Mouse (Mus musculus): ENCODE data around the gene Olfr1222. TPM values are rescaled to one million over a fixed set of nuclear protein-coding genes. Genes with fewer than 3 reads are reported as not detected.
"Not testable (repeated sequence)": the region's sequence is repeated elsewhere in the genome, so short reads cannot be mapped to it uniquely, and the experiment has no call there.

Olfr1222 gene
- polyA plus RNA-seq (2015; fragmentation: Nextera tagmentation; extraction: Ambion mirVana) = not detected in 2 replicates

DNA sequence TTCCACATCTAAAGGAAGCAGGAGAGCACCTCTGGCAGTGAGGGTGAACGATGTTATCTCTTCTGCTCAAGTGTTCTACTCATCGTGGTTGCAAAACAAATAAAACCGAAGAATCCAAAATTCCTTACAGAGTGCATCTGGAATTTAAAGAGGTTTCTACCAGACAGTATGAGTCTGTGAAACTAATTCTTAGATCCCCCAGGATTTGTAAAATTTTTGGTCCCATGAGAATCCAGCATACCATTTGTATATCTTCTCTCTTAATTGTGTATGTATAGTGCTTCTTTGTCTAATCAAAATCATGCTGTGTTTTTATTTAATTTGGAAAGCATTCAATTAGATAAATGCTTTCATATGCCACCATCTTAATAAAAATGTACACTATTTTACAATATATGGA, at the start of gene Olfr1222:
Gene Olfr1222, minus strand, starts transcription at position 101 of the 400 bp plus-strand sequence.
- H3K9ac ChIP-seq (replicated peaks) = no peak within 1 kb of the TSS
- no peak for ATAC-seq (replicated peaks)

DNA sequence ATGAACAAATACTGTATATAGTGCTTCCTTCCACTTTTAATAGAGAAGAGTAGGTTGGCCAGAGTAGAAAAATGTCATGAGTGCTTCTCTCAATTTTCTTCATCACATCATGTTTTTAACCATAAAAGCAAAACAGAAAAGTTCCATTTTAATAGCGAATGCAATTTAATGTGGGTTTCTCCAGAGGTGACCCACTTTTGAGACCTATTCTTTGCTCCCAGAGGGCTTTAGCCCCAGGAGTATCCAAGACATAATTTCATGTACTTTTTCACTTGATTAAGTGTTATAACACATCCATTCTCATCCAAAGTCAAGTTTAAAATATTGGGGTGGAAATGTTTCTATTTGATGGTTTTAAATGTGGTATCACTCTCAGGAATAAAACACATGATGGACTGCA, 41.7 kb upstream of the Olfr1222 start, which contains the start of gene Olfr1225:
Gene Olfr1225, minus strand, starts transcription at position 101 of the 400 bp plus-strand sequence.
- Histone ChIP-seq H3K4me2 (replicated peaks) (no peak within 1 kb of the TSS), H3K27ac (replicated peaks) (no peak within 1 kb of the TSS), H3K4me1 (no peaks in the 10 kb centered on the region), H3K9ac (replicated peaks) (no peak within 1 kb of the TSS), H3K4me3 (no peak within 1 kb of the TSS), H3K27me3 (no peaks in the 10 kb centered on the region), H3K36me3 (no peaks in the 10 kb centered on the region), H3K9me3 (no peaks in the 10 kb centered on the region)
- no peak for ATAC-seq (replicated peaks)
- WGBS = 94% methylated on average over 1 of the region's 1 CpGs

More for the DNA sequence above, at the start of gene Olfr1222:
- no peak within 1 kb of the TSS for H3K27ac ChIP-seq (replicated peaks)
- no peak within 1 kb of the TSS for H3K4me2 ChIP-seq (replicated peaks)
- no peaks in the 10 kb centered on the region for H3K9me3 ChIP-seq
- 84% methylated on average over 3 of the region's 3 CpGs for WGBS
- no peaks in the 10 kb centered on the region for H3K4me1 ChIP-seq
- no peaks in the 10 kb centered on the region for H3K36me3 ChIP-seq
- H3K27me3 ChIP-seq = no peaks in the 10 kb centered on the region
- H3K4me3 ChIP-seq = no peak within 1 kb of the TSS

DNA sequence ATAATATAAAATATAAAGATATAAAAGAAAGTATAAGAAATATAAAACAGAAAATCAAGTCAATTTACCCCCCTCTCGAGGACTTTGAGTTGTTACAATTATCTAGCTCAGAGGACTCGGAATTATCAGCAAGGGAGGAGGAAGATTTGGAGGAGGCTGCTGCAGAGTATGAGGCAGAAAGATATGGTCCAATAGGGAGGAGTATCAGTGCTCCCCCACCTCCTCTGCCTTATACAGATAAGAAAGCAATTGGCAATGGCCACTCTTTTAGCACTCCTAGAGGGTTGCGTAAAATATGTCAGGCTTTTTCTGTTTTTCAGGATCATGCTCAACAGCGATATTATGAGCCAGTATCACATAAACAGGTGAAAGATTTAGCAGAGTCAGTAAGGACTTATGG, 31.9 kb upstream of the Olfr1222 start:
- not testable (repeated sequence) for H3K36me3 ChIP-seq; H3K4me2 ChIP-seq (replicated peaks); H3K27me3 ChIP-seq; H3K27ac ChIP-seq (replicated peaks); H3K4me3 ChIP-seq; H3K4me1 ChIP-seq; ATAC-seq (replicated peaks); H3K9ac ChIP-seq (replicated peaks); H3K9me3 ChIP-seq
- 91% methylated on average over 4 of the region's 4 CpGs for WGBS

DNA sequence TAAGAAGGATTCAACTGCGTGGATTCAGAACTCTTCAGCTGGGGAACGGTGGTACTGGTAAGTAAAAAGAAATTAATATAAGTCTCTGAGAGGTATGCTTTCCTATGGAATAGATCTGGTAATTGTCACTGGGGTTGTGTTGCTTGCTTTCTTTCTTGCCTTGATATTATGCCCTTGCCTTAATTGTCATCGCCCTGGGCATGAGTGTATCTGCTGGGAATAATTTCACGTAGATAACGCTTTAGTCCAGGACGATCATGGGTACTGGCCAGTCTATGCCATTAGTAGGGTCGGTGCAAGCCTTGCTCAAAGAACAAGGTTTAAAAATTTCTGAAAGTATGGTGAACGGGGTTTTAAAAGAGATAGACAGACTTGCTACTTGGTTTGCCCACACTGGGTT, 31.1 kb upstream of the Olfr1222 start, which contains the start of gene Olfr1224-ps1:
Gene Olfr1224-ps1, minus strand, starts transcription at position 101 of the 400 bp plus-strand sequence.
- 96% methylated on average over 8 of the region's 8 CpGs for WGBS
- not testable (repeated sequence) for H3K4me1 ChIP-seq; H3K4me3 ChIP-seq; H3K9me3 ChIP-seq; H3K9ac ChIP-seq (replicated peaks); H3K4me2 ChIP-seq (replicated peaks); H3K36me3 ChIP-seq; H3K27ac ChIP-seq (replicated peaks); ATAC-seq (replicated peaks); H3K27me3 ChIP-seq

DNA sequence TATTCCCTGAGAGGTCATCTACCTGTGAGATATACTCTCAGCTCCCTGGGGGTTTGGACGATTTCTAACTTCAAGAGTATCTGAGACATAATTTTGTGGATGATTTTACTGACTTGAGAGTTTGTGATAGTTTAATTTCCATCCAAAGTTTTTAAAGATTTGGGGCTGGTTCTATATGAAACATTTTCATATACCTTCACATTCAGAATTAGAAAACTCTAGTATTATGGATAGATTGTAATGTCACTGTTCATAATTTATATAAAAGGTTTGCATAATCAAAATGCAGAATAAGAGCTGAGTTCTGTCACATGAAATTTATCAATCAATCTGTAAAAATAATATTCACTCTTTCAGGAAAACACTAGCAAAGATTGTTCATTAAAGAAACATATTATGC, 18.6 kb upstream of the Olfr1222 start, which contains the start of gene Olfr1223:
Gene Olfr1223, minus strand, starts transcription at position 101 of the 400 bp plus-strand sequence.
- H3K9ac ChIP-seq (replicated peaks) = no peak within 1 kb of the TSS
- no peak within 1 kb of the TSS for H3K4me2 ChIP-seq (replicated peaks)
- no peaks in the 10 kb centered on the region for H3K27me3 ChIP-seq
- no peaks in the 10 kb centered on the region for H3K4me1 ChIP-seq
- H3K27ac ChIP-seq (replicated peaks) = no peak within 1 kb of the TSS
- H3K9me3 ChIP-seq = no peaks in the 10 kb centered on the region
- H3K4me3 ChIP-seq = no peak within 1 kb of the TSS
- no peaks in the 10 kb centered on the region for H3K36me3 ChIP-seq
- 80% methylated on average over 1 of the region's 1 CpGs for WGBS
- ATAC-seq (replicated peaks) = no peak

DNA sequence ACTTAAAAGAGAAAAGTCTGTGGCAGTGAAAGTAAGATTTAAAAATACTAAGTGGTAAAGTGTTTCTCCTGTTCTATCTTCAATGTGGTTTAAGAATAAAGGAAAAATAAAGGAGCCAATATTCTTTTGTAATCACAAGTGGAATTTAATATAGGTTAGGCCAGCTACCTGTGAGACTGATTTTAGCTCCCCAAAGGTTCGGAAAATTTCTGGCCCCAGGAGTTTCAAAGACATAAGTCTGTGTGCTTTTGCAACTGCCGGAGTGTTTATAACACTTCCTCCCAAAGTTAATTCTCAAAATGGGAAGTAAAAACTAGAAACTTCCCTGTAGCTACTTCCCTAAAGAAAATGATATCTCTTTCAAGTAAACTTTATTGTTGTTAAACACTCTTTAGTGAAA, 15.7 kb downstream of the Olfr1222 start, which contains the start of gene Olfr1221:
Gene Olfr1221, minus strand, starts transcription at position 101 of the 400 bp plus-strand sequence.
- Histone ChIP-seq H3K27me3 (no peaks in the 10 kb centered on the region), H3K4me1 (no peaks in the 10 kb centered on the region)
- WGBS = 93% methylated on average over 2 of the region's 2 CpGs

DNA sequence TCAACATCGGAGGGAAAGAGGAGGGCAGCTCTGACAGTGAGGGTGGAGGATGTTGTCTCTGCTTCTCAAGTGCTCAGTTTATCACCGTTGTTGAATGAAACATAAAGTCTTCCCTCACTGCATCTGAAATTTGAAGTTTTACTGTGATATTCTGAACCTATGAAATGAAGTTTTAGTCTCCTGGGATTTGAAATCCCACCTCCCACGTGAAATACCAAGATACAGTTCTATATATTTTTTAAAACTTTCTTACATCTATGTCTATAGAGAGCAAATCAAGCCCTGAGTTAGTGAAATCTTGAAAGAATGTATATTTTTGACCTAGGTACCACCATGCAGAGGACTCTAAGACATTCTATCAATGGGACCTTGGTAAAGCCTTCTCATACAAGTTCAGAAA, 26.1 kb downstream of the Olfr1222 start, which contains the start of gene Olfr1220:
Gene Olfr1220, minus strand, starts transcription at position 101 of the 400 bp plus-strand sequence.
- H3K4me1 ChIP-seq = no peaks in the 10 kb centered on the region
- H3K27ac ChIP-seq (replicated peaks) = no peak within 1 kb of the TSS
- no peak for ATAC-seq (replicated peaks)
- 82% methylated on average over 3 of the region's 3 CpGs for WGBS
- H3K9me3 ChIP-seq = no peaks in the 10 kb centered on the region
- H3K4me2 ChIP-seq (replicated peaks) = no peak within 1 kb of the TSS
- H3K4me3 ChIP-seq = no peak within 1 kb of the TSS
- no peak within 1 kb of the TSS for H3K9ac ChIP-seq (replicated peaks)
- no peaks in the 10 kb centered on the region for H3K27me3 ChIP-seq
- H3K36me3 ChIP-seq = no peaks in the 10 kb centered on the region

More for the DNA sequence above, 15.7 kb downstream of the Olfr1222 start, which contains the start of gene Olfr1221:
- Histone ChIP-seq H3K36me3 (no peaks in the 10 kb centered on the region), H3K9me3 (no peaks in the 10 kb centered on the region), H3K4me2 (replicated peaks) (no peak within 1 kb of the TSS), H3K4me3 (no peak within 1 kb of the TSS), H3K9ac (replicated peaks) (no peak within 1 kb of the TSS), H3K27ac (replicated peaks) (no peak within 1 kb of the TSS)
- ATAC-seq (replicated peaks) = no peak

DNA sequence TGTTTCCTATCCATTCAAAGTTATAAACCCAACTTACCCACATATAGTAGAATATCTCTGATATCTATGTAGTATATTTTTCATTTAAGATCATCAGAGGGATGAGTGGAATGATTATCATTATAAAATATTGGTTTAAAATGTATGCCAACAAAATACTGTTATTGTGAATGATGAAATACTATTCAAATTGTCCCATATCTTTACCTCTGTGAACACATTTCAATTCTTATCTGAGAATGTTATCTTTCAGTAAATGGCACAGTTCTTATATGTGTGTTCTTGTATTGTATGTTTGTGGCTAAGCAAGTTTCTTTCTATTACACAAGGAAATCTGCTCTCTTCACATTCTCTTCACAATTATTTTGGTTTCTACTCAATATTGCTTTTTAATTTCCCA, 27.2 kb downstream of the Olfr1222 start:
- ATAC-seq (replicated peaks) = no peak
- no peaks in the 10 kb centered on the region for H3K4me1 ChIP-seq
- no peak overlapping the region for H3K9ac ChIP-seq (replicated peaks)
- no peak overlapping the region for H3K4me2 ChIP-seq (replicated peaks)
- no peaks in the 10 kb centered on the region for H3K36me3 ChIP-seq
- H3K27me3 ChIP-seq = no peaks in the 10 kb centered on the region
- H3K27ac ChIP-seq (replicated peaks) = no peak overlapping the region
- no peak overlapping the region for H3K4me3 ChIP-seq
- H3K9me3 ChIP-seq = no peaks in the 10 kb centered on the region

DNA sequence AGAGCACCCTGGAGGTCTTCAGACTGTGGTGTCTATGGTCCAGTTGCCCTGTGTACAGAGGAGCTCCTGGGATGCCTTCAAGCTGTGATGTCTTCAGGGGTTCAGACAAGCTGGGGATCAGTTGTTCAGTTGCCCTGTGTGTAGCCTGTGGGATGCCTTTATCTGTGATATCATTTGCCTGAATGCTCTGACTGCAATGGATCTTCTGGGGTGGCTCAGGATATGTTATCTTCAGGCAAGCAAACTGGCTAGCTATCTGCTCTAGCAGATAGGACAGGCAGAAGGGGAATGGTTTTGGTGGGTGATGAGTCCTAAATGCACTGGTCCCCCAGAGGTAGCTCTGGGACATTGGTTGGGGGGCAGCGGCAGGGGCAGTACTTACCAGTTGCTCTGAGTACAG, 39.0 kb downstream of the Olfr1222 start:
- no peak overlapping the region for H3K9ac ChIP-seq (replicated peaks)
- no peaks in the 10 kb centered on the region for H3K9me3 ChIP-seq
- 100% methylated on average over 1 of the region's 1 CpGs for WGBS
- no peaks in the 10 kb centered on the region for H3K36me3 ChIP-seq
- H3K4me1 ChIP-seq = no peaks in the 10 kb centered on the region
- no peak overlapping the region for H3K4me3 ChIP-seq
- H3K4me2 ChIP-seq (replicated peaks) = no peak overlapping the region
- no peaks in the 10 kb centered on the region for H3K27me3 ChIP-seq
- ATAC-seq (replicated peaks) = no peak
- H3K27ac ChIP-seq (replicated peaks) = no peak overlapping the region

DNA sequence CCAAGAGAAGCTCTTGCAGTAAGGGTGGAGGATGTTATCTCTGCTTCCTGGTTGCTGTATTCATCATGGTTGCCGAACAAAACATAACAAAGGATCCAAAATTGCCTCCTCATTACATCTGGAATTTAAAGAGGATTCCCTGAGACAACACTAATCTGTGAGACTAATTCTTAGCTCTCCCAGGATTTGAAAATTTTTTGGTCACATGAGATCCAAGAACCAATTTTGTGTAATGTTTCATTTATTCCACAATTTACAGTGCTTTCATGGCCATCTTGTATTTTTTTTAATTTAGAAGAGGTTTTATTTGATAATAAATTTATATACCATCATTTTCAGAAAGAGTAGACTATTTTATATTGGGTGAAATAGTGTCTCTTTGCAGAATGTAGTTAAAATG, 49.4 kb downstream of the Olfr1222 start, which contains the start of gene Olfr1219:
Gene Olfr1219, minus strand, starts transcription at position 101 of the 400 bp plus-strand sequence.
- Histone ChIP-seq H3K4me3 (no peak within 1 kb of the TSS), H3K27me3 (no peaks in the 10 kb centered on the region), H3K4me1 (no peaks in the 10 kb centered on the region), H3K9me3 (no peaks in the 10 kb centered on the region), H3K4me2 (replicated peaks) (no peak within 1 kb of the TSS), H3K9ac (replicated peaks) (no peak within 1 kb of the TSS), H3K27ac (replicated peaks) (no peak within 1 kb of the TSS), H3K36me3 (no peaks in the 10 kb centered on the region)
- WGBS = 82% methylated on average over 1 of the region's 1 CpGs
- ATAC-seq (replicated peaks) = no peak

DNA sequence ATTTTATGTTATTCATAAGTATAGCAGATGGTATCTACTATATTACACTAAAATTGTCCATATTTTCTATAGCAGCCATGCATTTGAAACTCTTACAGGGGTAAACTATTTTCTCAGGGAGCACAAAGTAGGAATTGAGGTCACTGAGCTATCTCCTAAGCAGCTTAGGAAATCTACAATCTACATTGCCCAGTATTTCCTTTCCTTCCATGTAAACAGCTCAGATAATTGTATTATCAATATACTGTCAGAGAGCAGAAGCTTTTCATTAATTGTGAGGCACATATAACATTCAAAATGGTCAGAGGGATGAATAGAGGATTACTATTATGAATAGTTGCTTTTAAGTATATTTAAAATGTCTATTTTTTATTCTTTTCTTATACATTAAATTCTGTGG, 51.4 kb downstream of the Olfr1222 start:
- no peak for ATAC-seq (replicated peaks)

More for the DNA sequence above, 51.4 kb downstream of the Olfr1222 start:
- no peaks in the 10 kb centered on the region for H3K9me3 ChIP-seq
- H3K9ac ChIP-seq (replicated peaks) = no peak overlapping the region
- H3K27ac ChIP-seq (replicated peaks) = no peak overlapping the region
- no peak overlapping the region for H3K4me3 ChIP-seq
- no peaks in the 10 kb centered on the region for H3K36me3 ChIP-seq
- H3K4me2 ChIP-seq (replicated peaks) = no peak overlapping the region
- no peaks in the 10 kb centered on the region for H3K27me3 ChIP-seq
- H3K4me1 ChIP-seq = no peaks in the 10 kb centered on the region

All from forebrain, embryonic 15.5 days (tissue).